ENCODE assay signal across 13 mouse cellular contexts in genomic region chr17:15419534-15419933, GRCm38 (mm10). TPM values are rescaled to one million over a fixed set of nuclear protein-coding genes. Genes with fewer than 3 reads are reported as not detected.
DNase-seq lines count a peak whose midpoint lies in the region; ATAC-seq and TF ChIP-seq lines count a peak whose summit lies in the region.
"Had no signal": no experiment of that assay in that cellular context is flagged by ENCODE, and none has a peak within 500 bp of the region (broad histone marks: within the 10 kb centered on the region; RNA-seq: fewer than 3 reads in every experiment).

No protein-coding gene starts in this region.

- H3K79me2 ChIP-seq in liver, adult 2 months (ENCODE audit: control insufficient read depth, insufficient read depth, low read length) = no peaks in the 10 kb centered on the region

- WGBS in heart, embryonic 13.5 days = 66% methylated on average over 8 of the region's 8 CpGs
- whole genome bisulfite sequencing in liver, adult 2 months = 93% methylated on average over 8 of the region's 8 CpGs
- WGBS in liver, embryonic 16.5 days (ENCODE audit: insufficient replicate concordance) = 58% methylated on average over 8 of the region's 8 CpGs

- DNase-seq in heart, adult 9 months (ENCODE audit: low spot score in 2 of 2) = no peak
- DNase-seq in liver, adult 2 months (ENCODE audit: extremely low read depth, low read depth, low spot score) = peak; percentile 38
- no peak for DNase-seq in liver
- DNase-seq in Muller cell, postnatal 12 days (ENCODE audit: inconsistent ontology term) = no peak
- DNase-seq in adrenal gland, adult (ENCODE audit: inconsistent age in 2 of 2, low spot score in 1 of 2) = no peak
- DNase-seq: cerebellum, adult 9-11 months; kidney, postnatal 25 days; liver, embryonic 13.5 days had no signal

- H3K27ac ChIP-seq in heart, embryonic 13.5 days (replicated peaks) = no peak overlapping the region
- H3K27ac ChIP-seq in liver, adult 2 months (replicated peaks; ENCODE audit: insufficient read depth, low read depth, low read length) = no peak overlapping the region
- H3K27ac ChIP-seq in cortical plate, adult 2 months (ENCODE audit: insufficient read depth, low read length) = no peak overlapping the region
- no peak overlapping the region for H3K27ac ChIP-seq in liver, embryonic 16.5 days (ENCODE audit: low read length)
- H3K27ac ChIP-seq: embryonic facial prominence, embryonic 13.5 days; hindbrain, embryonic 15.5 days; liver, embryonic 13.5 days had no signal

- H3K4me2 ChIP-seq in heart, embryonic 13.5 days = no peak overlapping the region
- no peak overlapping the region for H3K4me2 ChIP-seq in liver, embryonic 16.5 days (ENCODE audit: low read depth, low read length)
- H3K4me2 ChIP-seq: embryonic facial prominence, embryonic 13.5 days; hindbrain, embryonic 15.5 days; liver, embryonic 13.5 days had no signal

- H3K27me3 ChIP-seq in heart, embryonic 13.5 days (replicated peaks) = no peaks in the 10 kb centered on the region
- H3K27me3 ChIP-seq in liver, adult 2 months (ENCODE audit: control insufficient read depth, insufficient read depth, low read length) = no peaks in the 10 kb centered on the region
- no peaks in the 10 kb centered on the region for H3K27me3 ChIP-seq in liver, embryonic 16.5 days (ENCODE audit: control insufficient read depth, insufficient read depth, low read depth, low read length)
- H3K27me3 ChIP-seq: embryonic facial prominence, embryonic 13.5 days; hindbrain, embryonic 15.5 days; liver, embryonic 13.5 days had no signal

- H3K4me1 ChIP-seq in heart, embryonic 13.5 days = peaks cover 7% of the 10 kb centered on the region
- H3K4me1 ChIP-seq in liver, adult 2 months (ENCODE audit: control insufficient read depth, insufficient read depth, low read length) = 0 out of 2 replicates have a peak, but pooled peaks cover 2% of the 10 kb centered on the region
- peaks cover 6% of the 10 kb centered on the region for H3K4me1 ChIP-seq in cortical plate, adult 2 months (ENCODE audit: control insufficient read depth, insufficient read depth, low read length)
- H3K4me1 ChIP-seq in liver, embryonic 16.5 days (ENCODE audit: control insufficient read depth, low read depth, low read length) = no peaks in the 10 kb centered on the region
- H3K4me1 ChIP-seq: embryonic facial prominence, embryonic 13.5 days; hindbrain, embryonic 15.5 days; liver, embryonic 13.5 days had no signal

- no peaks in the 10 kb centered on the region for H3K9me3 ChIP-seq in heart, embryonic 13.5 days
- H3K9me3 ChIP-seq in liver, embryonic 16.5 days (replicated peaks; ENCODE audit: control insufficient read depth, low read length) = no peaks in the 10 kb centered on the region
- H3K9me3 ChIP-seq: embryonic facial prominence, embryonic 13.5 days; hindbrain, embryonic 15.5 days; liver, embryonic 13.5 days had no signal

- no peak for TF ChIP-seq POLR2A in liver, adult 2 months (IDR thresholded peaks at IDR 0.05; ENCODE audit: extremely low read depth, insufficient read depth, low read length)
- TF ChIP-seq POLR2A in cortical plate, adult 2 months (IDR thresholded peaks at IDR 0.05; ENCODE audit: extremely low read depth, insufficient read depth, low read length) = no peak

- 0 out of 2 replicates have a peak, but pooled peaks have one; percentile 37 for ATAC-seq in heart, embryonic 13.5 days (ENCODE audit: extremely low read depth, insufficient number of reproducible peaks, low FRiP score, low TSS enrichment)
- 0 out of 2 replicates have a peak, but pooled peaks have one; percentile 35 for ATAC-seq in liver, embryonic 16.5 days (ENCODE audit: low read depth)

- H3K4me3 ChIP-seq in heart, embryonic 13.5 days = no peak overlapping the region
- H3K4me3 ChIP-seq in liver, adult 2 months (ENCODE audit: insufficient read depth, low read depth, low read length) = no peak overlapping the region
- H3K4me3 ChIP-seq in cortical plate, adult 2 months (ENCODE audit: insufficient read depth, low read length) = no peak overlapping the region
- H3K4me3 ChIP-seq in liver, embryonic 16.5 days (ENCODE audit: low read depth, low read length) = no peak overlapping the region
- H3K4me3 ChIP-seq: embryonic facial prominence, embryonic 13.5 days; hindbrain, embryonic 15.5 days; liver, embryonic 13.5 days had no signal

- peaks cover 98% of the 10 kb centered on the region for H3K36me3 ChIP-seq in heart, embryonic 13.5 days
- H3K36me3 ChIP-seq in liver, adult 2 months (ENCODE audit: control insufficient read depth, insufficient read depth, low read length) = peaks cover 42% of the 10 kb centered on the region
- peaks cover 19% of the 10 kb centered on the region for H3K36me3 ChIP-seq in liver, embryonic 16.5 days (ENCODE audit: control insufficient read depth, insufficient read depth)

- TF ChIP-seq CTCF in liver, adult 2 months (IDR thresholded peaks at IDR 0.05; ENCODE audit: low read depth, low read length) = peak; percentile 40; the same call in 1 of the 2 replicates
- 0 out of 2 replicates have a peak, but pooled peaks have one; percentile 11 for TF ChIP-seq CTCF in cortical plate, adult 2 months (IDR thresholded peaks at IDR 0.05; ENCODE audit: extremely low read depth, insufficient read depth, low read length)

- no peak overlapping the region for H3K9ac ChIP-seq in heart, embryonic 13.5 days
- H3K9ac ChIP-seq in liver, adult 2 months (ENCODE audit: low read depth, low read length) = no peak overlapping the region
- no peak overlapping the region for H3K9ac ChIP-seq in liver, embryonic 16.5 days (ENCODE audit: low read depth, low read length)
- H3K9ac ChIP-seq: embryonic facial prominence, embryonic 13.5 days; hindbrain, embryonic 15.5 days; liver, embryonic 13.5 days had no signal

RNA-seq across cellular contexts. Expression of gene Fam120b, which starts 23.5 kb away (rescaled TPM):
- polyA plus RNA-seq in heart, embryonic 13.5 days (2015; fragmentation: Nextera tagmentation; extraction: Ambion mirVana) = 13.9 and 15.2 TPM in 2 replicates
- total RNA-seq in liver, adult 2 months (2014; rRNA removed) = 13.3 and 13.4 TPM in 2 replicates
- 4.4 and 5.8 TPM in 2 replicates for polyA plus RNA-seq in liver, adult 2 months (2012; rRNA removed)
- polyA plus RNA-seq in cortical plate, adult 2 months (2012; rRNA removed) = 27.8 and 29.3 TPM in 2 replicates
- 7.8 and 8.0 TPM in 2 replicates for polyA plus RNA-seq in liver, embryonic 16.5 days (2015; fragmentation: Nextera tagmentation; extraction: Ambion mirVana)

RNA-seq across cellular contexts. Expression of gene Dll1, which starts 42.9 kb away (rescaled TPM):
- 6.6 and 7.8 TPM in 2 replicates for polyA plus RNA-seq in heart, embryonic 13.5 days (2015; fragmentation: Nextera tagmentation; extraction: Ambion mirVana)
- 4.0 and 4.6 TPM in 2 replicates for total RNA-seq in liver, adult 2 months (2014; rRNA removed)
- polyA plus RNA-seq in liver, adult 2 months (2012; rRNA removed) = 6.9 and 7.1 TPM in 2 replicates
- polyA plus RNA-seq in cortical plate, adult 2 months (2012; rRNA removed) = 4.7 and 5.5 TPM in 2 replicates
- polyA plus RNA-seq in liver, embryonic 16.5 days (2015; fragmentation: Nextera tagmentation; extraction: Ambion mirVana) = 0.99 and 1.2 TPM in 2 replicates
